Mouse (Mus musculus): ENCODE data around the gene Atp6v0a2. TPM values are rescaled to one million over a fixed set of nuclear protein-coding genes. Genes with fewer than 3 reads are reported as not detected.
"Not testable (repeated sequence)": the region's sequence is repeated elsewhere in the genome, so short reads cannot be mapped to it uniquely, and the experiment has no call there.

The Atp6v0a2 gene
- total RNA-seq, 2 experiments from 2014 or later, result 54.6 to 56.1 TPM

DNA sequence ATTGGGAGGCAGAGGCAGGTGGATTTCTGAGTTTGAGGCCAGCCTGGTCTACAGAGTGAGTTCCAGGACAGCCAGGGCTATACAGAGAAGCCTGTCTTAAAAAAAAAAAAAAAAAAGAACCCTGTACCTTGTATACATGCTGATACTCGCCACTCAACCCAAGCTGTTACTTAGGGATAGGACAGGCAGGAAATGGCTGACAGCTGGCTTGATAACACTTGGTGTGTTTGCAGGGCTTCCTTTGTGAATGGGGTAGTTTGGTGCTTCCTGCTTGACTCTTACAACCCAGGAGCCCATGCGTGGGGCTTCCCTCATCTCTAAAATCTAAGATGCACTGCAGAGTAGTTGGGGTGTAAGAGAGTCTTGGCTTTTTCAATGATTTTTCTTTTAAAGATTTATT, 5.0 kb downstream of the Atp6v0a2 start:
- intact Hi-C loops (cut with DNase I), result no loop called here
- DNase-seq (ENCODE audit: low spot score in 2 of 2), result no peak

GRCm38 (mm10) chr5:124635068-124635467, 6.7 kb downstream of the Atp6v0a2 start:
- intact Hi-C loops (cut with DNase I), result not testable (repeated sequence)

GRCm38 (mm10) chr5:124636139-124636538, 7.8 kb downstream of the Atp6v0a2 start:
- DNase-seq (ENCODE audit: low spot score in 2 of 2), result no peak
- intact Hi-C loops (cut with DNase I), result no loop called here

More at GRCm38 (mm10) chr5:124635068-124635467, 6.7 kb downstream of the Atp6v0a2 start:
- peak; percentile 40 to 58 for DNase-seq (ENCODE audit: low spot score in 2 of 2)

- intact Hi-C loops (cut with DNase I), result no loop called here
- DNase-seq (ENCODE audit: low spot score in 2 of 2), result no peak
Observed at GRCm38 (mm10) chr5:124636694-124637093, 8.3 kb downstream of the Atp6v0a2 start.

- DNase-seq (ENCODE audit: low spot score in 2 of 2), result peak in 1 of 2 experiments; percentile 46
- intact Hi-C loops (cut with DNase I), result no loop called here
Observed at GRCm38 (mm10) chr5:124637300-124637699, 8.9 kb downstream of the Atp6v0a2 start.

GRCm38 (mm10) chr5:124637836-124638235, 9.5 kb downstream of the Atp6v0a2 start:
- intact Hi-C loops (cut with DNase I), result no loop called here
- DNase-seq (ENCODE audit: low spot score in 2 of 2), result no peak

DNA sequence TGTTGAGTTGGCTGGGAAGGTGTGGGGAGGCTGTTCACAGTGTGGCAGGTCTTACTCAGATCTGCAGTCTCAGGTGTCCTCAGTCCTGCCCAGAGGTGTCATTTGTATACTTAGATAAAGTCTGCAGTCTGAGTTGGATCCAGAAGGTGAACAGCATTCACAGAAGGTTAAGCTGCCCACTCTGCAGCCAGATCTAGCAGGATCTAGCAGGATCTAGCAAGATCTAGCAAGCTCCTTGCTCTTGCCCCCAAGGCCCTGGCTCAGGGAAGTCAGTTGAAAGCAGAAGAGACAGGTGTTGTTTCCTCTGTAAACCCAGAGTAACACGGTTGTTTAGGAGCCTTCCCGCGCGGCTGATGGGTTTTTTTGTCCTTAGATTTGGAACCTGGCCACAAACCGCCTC, 85.4 kb downstream of the Atp6v0a2 start:
- DNase-seq (ENCODE audit: low spot score in 2 of 2), result no peak
- intact Hi-C loops (cut with DNase I), result no loop called here

- intact Hi-C loops (cut with DNase I), result no loop called here
- no peak for DNase-seq (ENCODE audit: low spot score in 2 of 2)
Observed at GRCm38 (mm10) chr5:124715135-124715534, 86.8 kb downstream of the Atp6v0a2 start.

- intact Hi-C loops (cut with DNase I), result no loop called here
- DNase-seq (ENCODE audit: low spot score in 2 of 2), result no peak
Observed at GRCm38 (mm10) chr5:124717969-124718368, 89.6 kb downstream of the Atp6v0a2 start.

- intact Hi-C loops (cut with DNase I), result no loop called here
- DNase-seq (ENCODE audit: low spot score in 2 of 2), result no peak
Observed at GRCm38 (mm10) chr5:124718396-124718795, 90.0 kb downstream of the Atp6v0a2 start.

DNA sequence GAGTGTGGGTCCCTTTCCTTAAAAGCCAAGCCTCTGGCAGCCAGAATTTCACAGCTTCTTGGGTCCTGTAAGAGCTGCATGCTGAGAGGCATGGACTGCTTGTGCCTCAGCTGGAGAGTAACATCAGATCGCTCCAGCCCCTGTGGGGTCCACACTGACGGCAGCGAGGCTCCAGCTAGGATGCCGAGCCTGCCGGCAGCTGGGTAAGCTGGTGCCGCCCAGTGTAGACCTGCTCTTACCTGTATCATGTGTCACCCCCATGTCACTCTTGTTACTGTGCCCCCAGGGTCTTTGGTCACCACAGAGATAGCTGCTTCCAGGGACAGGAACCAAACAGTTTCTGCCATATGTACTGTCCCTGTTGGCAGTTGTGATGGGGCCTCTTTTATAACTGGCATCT, 94.7 kb downstream of the Atp6v0a2 start:
- intact Hi-C loops (cut with DNase I), result no loop called here
- no peak for DNase-seq (ENCODE audit: low spot score in 2 of 2)

DNA sequence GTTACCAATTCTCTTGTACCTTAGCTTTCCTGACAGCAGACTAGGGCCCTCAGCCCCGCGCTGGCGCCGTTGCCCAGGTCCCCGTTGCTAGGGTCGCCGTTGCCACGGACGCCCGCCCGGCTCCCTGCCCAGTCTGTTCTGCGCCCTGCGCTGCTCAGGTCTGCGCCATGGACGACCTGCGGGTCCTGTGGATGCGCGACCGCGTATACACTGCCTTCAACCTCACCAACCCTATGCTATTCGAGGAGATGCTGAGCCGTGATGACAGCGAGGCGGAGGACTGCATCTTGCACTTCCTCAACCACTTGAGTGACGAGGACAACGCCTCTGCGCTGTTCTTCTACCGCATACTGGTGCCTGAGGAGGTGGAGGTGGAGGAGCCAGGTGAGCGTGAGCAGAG, 96.6 kb downstream of the Atp6v0a2 start, which contains the start of gene Dnah10:
Gene Dnah10 (plus strand): TSS at position 89 of the 400 bp plus-strand sequence.
- DNase-seq (ENCODE audit: low spot score in 2 of 2), result peak; percentile 37 to 45
- intact Hi-C loops (cut with DNase I), result no loop called here

DNA sequence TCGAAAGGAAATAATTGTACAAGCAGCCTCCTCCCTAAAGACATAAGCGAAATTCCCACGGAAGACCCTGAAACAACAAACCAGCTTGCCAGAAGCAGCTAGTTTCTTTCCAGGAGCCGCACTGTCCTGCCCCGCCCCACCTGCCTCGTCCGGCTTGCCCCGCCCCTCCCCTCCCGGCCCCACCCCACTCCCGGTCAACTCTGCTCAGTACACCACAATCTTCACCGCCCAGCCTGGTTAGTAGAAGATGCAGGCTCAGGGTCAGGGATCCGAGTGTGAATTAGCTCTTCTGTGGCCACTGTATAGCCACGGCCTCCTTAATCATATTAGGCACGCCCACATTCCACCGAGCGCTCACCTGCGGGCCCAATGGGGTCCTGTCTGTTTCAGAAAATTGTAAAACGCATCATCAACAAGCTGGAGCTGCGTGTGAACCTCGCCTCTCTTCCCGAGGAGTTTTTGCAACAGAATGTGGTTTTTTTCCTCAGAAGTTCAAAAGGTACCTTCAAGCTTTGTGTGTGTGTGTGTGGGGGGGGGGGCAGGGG, 101.4 kb downstream of the Atp6v0a2 start:
- intact Hi-C loops (cut with DNase I), result no loop called here
- DNase-seq (ENCODE audit: low spot score in 2 of 2), result no peak

- intact Hi-C loops (cut with DNase I), result no loop called here
- no peak for DNase-seq (ENCODE audit: low spot score in 2 of 2)
Observed at GRCm38 (mm10) chr5:124733961-124734360, 105.6 kb downstream of the Atp6v0a2 start.

- intact Hi-C loops (cut with DNase I), result no loop called here
- no peak for DNase-seq (ENCODE audit: low spot score in 2 of 2)
Observed at GRCm38 (mm10) chr5:124741898-124742599, 113.7 kb downstream of the Atp6v0a2 start.

GRCm38 (mm10) chr5:124743841-124744240, 115.5 kb downstream of the Atp6v0a2 start:
- no peak for DNase-seq (ENCODE audit: low spot score in 2 of 2)
- intact Hi-C loops (cut with DNase I), result no loop called here

DNA sequence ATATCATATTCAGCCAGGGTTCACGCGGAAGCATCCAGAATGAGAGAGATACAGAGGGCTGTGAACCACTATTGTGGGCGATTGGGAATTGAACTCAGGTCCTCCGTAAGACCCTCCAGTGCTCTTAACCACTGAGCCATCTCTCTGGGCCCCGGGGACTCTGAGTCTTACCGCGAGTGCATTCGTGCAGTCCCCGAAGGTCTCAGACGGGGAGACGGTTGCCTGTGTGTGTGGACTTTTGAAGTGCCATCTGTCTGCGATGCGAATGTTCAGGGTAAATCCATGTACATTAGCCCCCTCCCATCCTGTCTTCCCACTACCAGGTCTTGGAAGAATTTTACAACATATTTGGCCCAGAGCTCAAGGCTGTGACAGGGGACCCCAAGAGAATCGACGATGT, 117.8 kb downstream of the Atp6v0a2 start:
- intact Hi-C loops (cut with DNase I), result no loop called here
- no peak for DNase-seq (ENCODE audit: low spot score in 2 of 2)

DNA sequence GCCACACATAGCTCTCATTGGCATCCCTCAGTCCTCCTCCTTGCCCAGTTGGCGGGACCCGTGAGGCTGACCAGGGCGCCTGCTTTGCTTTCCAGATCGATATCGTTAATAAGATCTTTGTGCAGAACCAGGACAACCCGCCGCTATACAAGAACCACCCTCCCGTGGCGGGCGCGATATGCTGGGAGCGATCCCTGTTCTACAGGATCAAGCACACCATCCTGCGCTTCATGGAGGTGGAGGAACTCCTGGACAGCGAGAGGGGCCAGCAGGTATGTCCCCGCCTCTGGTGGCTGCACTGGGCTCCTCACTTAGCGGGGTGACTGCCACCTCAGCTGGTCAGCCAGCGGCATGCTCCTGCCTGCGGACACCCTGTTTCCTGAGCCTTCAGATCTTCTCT, 119.9 kb downstream of the Atp6v0a2 start:
- DNase-seq (ENCODE audit: low spot score in 2 of 2), result no peak
- intact Hi-C loops (cut with DNase I), result no loop called here

GRCm38 (mm10) chr5:124751656-124752055, 123.3 kb downstream of the Atp6v0a2 start:
- intact Hi-C loops (cut with DNase I), result no loop called here
- DNase-seq (ENCODE audit: low spot score in 2 of 2), result no peak

DNA sequence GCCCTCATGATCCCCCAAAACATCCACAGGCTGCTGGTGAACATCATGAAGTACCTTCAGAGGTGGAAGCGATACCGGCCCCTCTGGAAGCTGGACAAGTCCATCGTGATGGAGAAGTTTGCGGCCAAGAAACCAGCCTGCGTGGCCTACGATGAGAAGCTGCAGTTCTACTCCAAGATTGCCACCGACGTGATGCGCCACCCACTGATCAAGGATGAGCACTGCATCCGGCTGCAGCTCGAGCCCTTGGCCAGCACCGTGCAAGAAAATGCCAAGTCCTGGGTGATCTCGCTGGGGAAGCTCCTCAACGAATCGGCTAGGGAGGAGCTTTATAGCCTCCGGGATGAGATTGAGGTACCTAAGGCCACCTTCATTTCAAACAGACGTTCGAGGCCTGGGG, 132.6 kb downstream of the Atp6v0a2 start:
- intact Hi-C loops (cut with DNase I), result no loop called here

DNA sequence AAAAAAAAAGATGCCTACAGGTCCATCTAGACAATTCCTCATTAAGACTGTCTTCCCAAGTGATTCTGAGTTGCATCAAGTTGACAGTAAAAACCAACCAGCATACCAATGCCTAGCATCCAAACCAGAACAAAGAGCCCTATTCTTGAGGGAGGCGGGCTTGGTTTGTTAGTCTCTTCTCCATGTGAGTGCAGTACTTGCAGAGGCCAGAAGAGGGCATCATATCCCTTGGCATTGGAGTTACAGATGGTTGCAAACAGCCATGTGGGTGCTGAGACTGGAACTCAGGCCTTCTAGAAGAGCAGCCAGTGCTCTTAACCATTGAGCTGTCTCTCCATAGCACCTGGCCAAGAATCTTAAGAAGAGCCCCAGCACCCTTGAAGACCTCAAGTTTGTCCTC, 133.4 kb downstream of the Atp6v0a2 start:
- DNase-seq (ENCODE audit: low spot score in 2 of 2), result no peak
- intact Hi-C loops (cut with DNase I), result no loop called here

More for the DNA sequence above, 132.6 kb downstream of the Atp6v0a2 start:
- no peak for DNase-seq (ENCODE audit: low spot score in 2 of 2)

All from left cerebral cortex, postnatal 14 days (tissue).